32 mouse cellular contexts compared by ENCODE assay signal in genomic region chr12:39515690-39516089, GRCm38 (mm10).
"Had no signal": no experiment of that assay in that cellular context is flagged by ENCODE, and none has a peak within 500 bp of the region (broad histone marks: within the 10 kb centered on the region; RNA-seq: fewer than 3 reads in every experiment).

No protein-coding gene starts in this region.

- DNase-seq: left cerebral cortex, postnatal 4 days; liver; liver, embryonic 13.5 days; liver, postnatal 0 days; lung, adult 18-20 months; lung, adult 2 months; lung, embryonic 14.5 days; lung, postnatal 10 days; lung, postnatal 14 days; lung, postnatal 36 days; lung, postnatal 4 days; midbrain, embryonic 14.5 days had no signal

- H3K9ac ChIP-seq: limb, embryonic 12.5 days; limb, embryonic 13.5 days; limb, embryonic 15.5 days; liver, embryonic 12.5 days; liver, embryonic 13.5 days; liver, embryonic 14.5 days; liver, embryonic 15.5 days; liver, postnatal 0 days; lung, embryonic 14.5 days; lung, embryonic 15.5 days; midbrain, embryonic 12.5 days; midbrain, embryonic 13.5 days; midbrain, embryonic 15.5 days; neural tube, embryonic 12.5 days had no signal

- H3K27ac ChIP-seq: left cerebral cortex, adult 2 months; limb, embryonic 10.5 days; limb, embryonic 12.5 days; limb, embryonic 13.5 days; limb, embryonic 15.5 days; liver, embryonic 12.5 days; liver, embryonic 13.5 days; liver, embryonic 14.5 days; liver, embryonic 15.5 days; lung, embryonic 15.5 days; macrophage; midbrain, embryonic 10.5 days; midbrain, embryonic 12.5 days; midbrain, embryonic 13.5 days; midbrain, embryonic 15.5 days; neural tube, embryonic 12.5 days had no signal

- H3K36me3 ChIP-seq: limb, embryonic 10.5 days; limb, embryonic 12.5 days; limb, embryonic 13.5 days; limb, embryonic 15.5 days; liver, embryonic 12.5 days; liver, embryonic 13.5 days; liver, embryonic 15.5 days; lung, embryonic 15.5 days; midbrain, embryonic 10.5 days; midbrain, embryonic 12.5 days; midbrain, embryonic 13.5 days; midbrain, embryonic 15.5 days; neural tube, embryonic 12.5 days had no signal

- H3K4me3 ChIP-seq: left cerebral cortex, adult 2 months; limb, embryonic 10.5 days; limb, embryonic 12.5 days; limb, embryonic 13.5 days; limb, embryonic 15.5 days; liver, embryonic 12.5 days; liver, embryonic 13.5 days; liver, embryonic 15.5 days; lung, embryonic 15.5 days; megakaryocyte, embryonic 14.5 days; midbrain, embryonic 10.5 days; midbrain, embryonic 12.5 days; midbrain, embryonic 13.5 days; midbrain, embryonic 15.5 days; myocyte; neural tube, embryonic 12.5 days had no signal

- H3K4me1 ChIP-seq: limb, embryonic 10.5 days; limb, embryonic 12.5 days; limb, embryonic 13.5 days; limb, embryonic 15.5 days; liver, embryonic 12.5 days; liver, embryonic 13.5 days; liver, embryonic 15.5 days; lung, embryonic 15.5 days; megakaryocyte, embryonic 14.5 days; midbrain, embryonic 13.5 days; midbrain, embryonic 15.5 days; neural tube, embryonic 12.5 days had no signal

- ATAC-seq: liver, embryonic 12.5 days; liver, postnatal 0 days; lung, postnatal 0 days; midbrain, embryonic 13.5 days; midbrain, embryonic 15.5 days; midbrain, embryonic 16.5 days had no signal

- H3K9me3 ChIP-seq: limb, embryonic 10.5 days; limb, embryonic 12.5 days; limb, embryonic 13.5 days; limb, embryonic 15.5 days; liver, embryonic 12.5 days; liver, embryonic 13.5 days; liver, embryonic 15.5 days; lung, embryonic 15.5 days; megakaryocyte, embryonic 14.5 days; midbrain, embryonic 10.5 days; midbrain, embryonic 12.5 days; midbrain, embryonic 13.5 days; midbrain, embryonic 15.5 days; neural tube, embryonic 12.5 days had no signal

- H3K4me2 ChIP-seq: limb, embryonic 12.5 days; limb, embryonic 13.5 days; limb, embryonic 15.5 days; liver, embryonic 11.5 days; liver, embryonic 12.5 days; liver, embryonic 13.5 days; liver, embryonic 15.5 days; lung, embryonic 14.5 days; lung, embryonic 15.5 days; midbrain, embryonic 12.5 days; midbrain, embryonic 13.5 days; midbrain, embryonic 15.5 days; neural tube, embryonic 12.5 days had no signal

- H3K27me3 ChIP-seq: liver, embryonic 12.5 days; liver, embryonic 13.5 days; liver, embryonic 15.5 days; lung, embryonic 15.5 days; megakaryocyte, embryonic 14.5 days; midbrain, embryonic 12.5 days; midbrain, embryonic 13.5 days; midbrain, embryonic 15.5 days; neural tube, embryonic 12.5 days had no signal
